Mouse (Mus musculus) CH12.LX (cell line): ENCODE results near the gene Stxbp5l.

Source experiments
- CTCF ChIP-seq, 2 experiments: IDR thresholded peaks in 1 of 2; conservative IDR thresholded peaks in 1 of 2; 2 replicates each; pipeline ENCODE4 v1.5.1; 2011 to 2012; ENCODE audit warnings: low read depth in 2 of 2, low read length in 2 of 2, improper control_type of control experiment in 1 of 2, inconsistent platforms in 1 of 2, mild to moderate bottlenecking in 1 of 2, moderate library complexity in 1 of 2
- ZNF384 ChIP-seq: IDR thresholded peaks from 2 replicates; pipeline ENCODE4 v1.6.1; 2012; ENCODE audit warnings: low read depth, low read length, improper control_type of control experiment, inconsistent platforms

DNA sequence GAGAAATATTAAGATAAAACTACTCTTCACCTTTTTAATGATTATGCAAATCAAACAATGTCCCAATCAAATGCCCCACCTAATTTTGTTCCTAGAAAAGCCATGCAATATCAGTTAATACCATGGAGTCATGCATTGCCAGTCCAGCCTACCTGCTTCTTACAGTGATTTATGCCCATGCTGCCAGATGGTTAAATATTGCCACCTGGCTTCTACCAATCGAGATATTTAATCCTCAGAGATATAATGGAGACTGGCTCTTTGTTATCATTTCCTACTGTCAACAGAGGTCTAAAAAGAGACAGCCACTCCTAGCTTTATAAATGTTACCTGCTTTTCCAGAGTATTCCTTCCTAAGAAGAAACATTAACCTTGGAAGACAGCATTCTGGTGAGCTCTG is 104.6 kb downstream of the Stxbp5l start:
- TF ChIP-seq CTCF (conservative IDR thresholded peaks at IDR 0.05 in 1 of 2, IDR thresholded peaks at IDR 0.05 in 1 of 2; ENCODE audit: low read depth in 2 of 2, low read length in 2 of 2) (no peak), ZNF384 (no peak)
